Mouse (Mus musculus) CD4-positive helper T cell, adult 2 months (primary cell): ENCODE results near the gene Map4.
A peak's percentile ranks its signal among the peaks of the same experiment; 100 is the strongest.

Source experiments
- DNase-seq: peaks from one replicate; pipeline ENCODE4 v3.0.0-alpha.2; 2012; ENCODE audit warnings: low read depth, missing footprints, low spot score

Gene Map4

GRCm38 (mm10) chr9:109931257-109932171, at the start of gene Map4:
Map4 (plus strand) TSS chr9:109931460.
- peak; percentile 97 for DNase-seq

- no peak for DNase-seq
These were observed 45.0 kb upstream of the Map4 start for GRCm38 (mm10) chr9:109886259-109886658.

DNA sequence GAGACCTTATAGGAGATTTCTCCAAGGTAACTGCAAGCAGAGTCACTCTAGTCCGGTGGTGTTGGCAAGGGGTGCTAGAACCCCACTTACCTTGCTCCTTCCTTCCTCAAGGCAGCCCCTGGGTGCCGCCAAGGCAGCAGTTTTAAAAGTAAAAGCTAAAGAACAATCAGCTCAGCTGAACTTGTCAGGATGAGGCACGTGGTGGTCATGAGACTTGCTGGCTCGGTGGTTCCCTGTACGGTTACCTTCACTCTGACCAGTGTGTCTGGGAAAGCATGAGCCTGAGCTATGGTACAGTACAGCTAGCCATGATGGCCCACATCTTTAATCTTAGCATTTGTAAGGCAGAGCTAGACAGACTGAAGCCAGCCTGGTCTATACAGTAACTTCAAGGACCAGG, 43.9 kb upstream of the Map4 start:
- no peak for DNase-seq

DNA sequence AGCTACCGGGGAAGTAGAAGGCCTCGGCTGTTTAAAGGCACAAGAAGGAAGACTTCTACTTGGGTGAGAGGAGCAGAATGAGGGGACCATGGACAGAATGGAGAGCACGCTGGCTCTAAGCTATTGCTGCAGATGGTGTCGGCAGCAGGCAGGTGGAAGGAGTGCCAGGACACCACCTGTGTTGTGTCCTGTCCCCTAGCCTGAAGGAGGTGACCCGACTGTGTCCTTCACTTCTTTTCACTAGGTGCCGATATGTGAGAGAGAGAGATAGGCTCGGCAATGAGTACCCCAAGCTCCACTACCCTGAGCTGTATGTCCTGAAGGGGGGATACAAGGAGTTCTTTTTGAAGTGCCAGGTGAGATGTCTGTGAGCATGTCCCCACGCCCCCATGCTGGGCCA, 39.8 kb upstream of the Map4 start:
- no peak for DNase-seq

- DNase-seq: peak; percentile 78
These were observed 38.5 kb upstream of the Map4 start for GRCm38 (mm10) chr9:109892651-109893250.

DNA sequence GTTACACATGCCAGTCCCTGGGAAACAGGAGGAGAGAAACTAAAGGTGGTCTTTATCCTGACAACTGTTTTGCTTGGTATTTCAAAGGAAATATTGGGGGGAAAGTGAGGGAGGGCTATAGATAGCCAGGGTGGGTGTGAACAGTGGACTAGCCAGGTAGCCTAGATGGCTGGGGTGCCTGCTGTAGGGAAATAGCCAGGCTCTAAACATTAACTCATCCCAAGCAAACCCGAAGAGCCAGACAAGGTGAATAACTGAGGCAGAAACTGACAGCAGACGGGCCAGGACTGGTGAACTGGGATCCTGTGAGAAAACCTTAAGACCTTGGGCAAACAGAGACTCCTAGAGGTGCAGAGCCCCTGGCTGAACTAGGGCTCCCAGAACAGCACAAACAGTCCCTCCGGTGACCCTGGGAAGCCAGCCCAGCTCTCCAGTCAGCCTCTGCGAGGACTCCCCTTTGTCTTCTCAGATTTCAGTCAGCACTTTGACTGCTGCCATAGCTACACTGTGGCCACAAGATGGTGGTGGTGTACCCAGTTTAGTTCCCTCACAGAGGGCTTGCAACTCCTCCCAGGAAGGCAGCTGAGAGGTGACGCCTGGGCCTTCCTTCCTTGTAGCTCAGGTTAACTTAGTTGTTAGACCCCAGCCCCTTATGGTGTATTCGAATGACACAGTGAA, 36.7 kb upstream of the Map4 start:
- peak; percentile 65 for DNase-seq

GRCm38 (mm10) chr9:109895593-109895992, 35.7 kb upstream of the Map4 start:
- DNase-seq: no peak

DNA sequence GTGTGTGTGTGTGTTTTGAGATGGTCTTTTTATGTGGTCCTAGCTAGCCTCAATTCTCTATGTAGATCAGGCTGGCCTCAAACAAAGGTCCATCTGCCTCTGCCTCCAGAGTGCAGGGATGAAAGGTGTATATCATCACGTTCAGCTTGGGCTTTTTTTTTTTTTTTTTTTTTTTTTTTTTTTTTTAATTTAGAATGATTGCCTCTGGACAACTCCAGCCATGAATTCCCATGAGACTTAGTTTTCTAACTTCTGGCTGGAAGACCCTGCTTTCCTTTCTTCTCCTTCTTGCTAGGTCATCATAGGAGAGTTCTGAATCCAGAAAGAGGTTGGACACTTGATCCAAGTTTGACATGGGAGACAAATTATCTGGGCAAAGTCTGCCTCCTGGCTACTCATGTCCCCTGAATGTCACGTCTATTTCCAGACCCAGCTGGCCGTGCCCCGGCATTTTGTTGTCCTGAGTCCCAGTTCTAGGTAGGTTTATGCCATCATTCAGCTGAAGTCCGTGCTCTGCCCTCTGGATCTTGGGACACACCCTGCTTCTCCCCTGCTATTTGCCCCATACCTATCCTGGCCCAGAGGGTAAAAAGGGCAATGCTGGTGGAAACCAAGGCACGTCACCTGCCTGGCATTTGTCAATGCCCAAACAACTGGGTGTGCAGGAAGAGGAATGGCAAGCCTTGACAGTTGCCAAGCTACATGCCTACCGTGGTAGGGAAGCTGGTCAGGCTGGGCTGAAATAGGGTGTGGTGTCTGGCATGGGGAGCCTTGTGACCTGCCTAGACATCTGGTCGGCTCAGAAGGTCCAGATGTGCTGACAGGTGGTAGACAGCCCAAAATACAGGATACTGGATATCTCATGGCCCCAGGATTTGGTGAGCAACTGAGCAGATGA, 34.8 kb upstream of the Map4 start:
- DNase-seq: no peak

GRCm38 (mm10) chr9:109898027-109898426, 33.2 kb upstream of the Map4 start:
- no peak for DNase-seq

GRCm38 (mm10) chr9:109899361-109899760, 31.9 kb upstream of the Map4 start:
- no peak for DNase-seq

DNA sequence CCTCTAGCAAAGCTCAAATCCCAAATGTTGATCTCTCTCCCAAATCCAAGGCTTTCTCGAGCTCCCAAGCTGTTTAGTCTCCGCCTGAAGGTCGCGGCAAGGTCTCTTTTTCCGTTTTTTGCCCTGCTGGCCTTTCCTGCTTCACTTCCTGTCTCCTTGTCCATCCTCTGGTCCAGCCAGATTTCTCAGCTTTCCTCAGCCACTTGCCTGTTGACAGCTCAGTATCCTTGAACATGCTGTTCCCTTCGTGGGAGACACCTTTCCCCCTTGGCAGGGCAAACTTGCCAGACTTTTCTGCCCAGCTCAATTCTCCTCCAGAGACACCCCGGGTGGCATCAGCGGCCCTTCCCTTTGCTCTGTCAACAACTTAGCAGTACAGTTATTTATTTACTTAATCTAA, 31.5 kb upstream of the Map4 start:
- DNase-seq: no peak

- DNase-seq: no peak
These were observed 30.7 kb upstream of the Map4 start for GRCm38 (mm10) chr9:109900604-109901003.

GRCm38 (mm10) chr9:109902246-109902645, 29.0 kb upstream of the Map4 start:
- DNase-seq: no peak

GRCm38 (mm10) chr9:109902740-109903139, 28.5 kb upstream of the Map4 start:
- no peak for DNase-seq

DNA sequence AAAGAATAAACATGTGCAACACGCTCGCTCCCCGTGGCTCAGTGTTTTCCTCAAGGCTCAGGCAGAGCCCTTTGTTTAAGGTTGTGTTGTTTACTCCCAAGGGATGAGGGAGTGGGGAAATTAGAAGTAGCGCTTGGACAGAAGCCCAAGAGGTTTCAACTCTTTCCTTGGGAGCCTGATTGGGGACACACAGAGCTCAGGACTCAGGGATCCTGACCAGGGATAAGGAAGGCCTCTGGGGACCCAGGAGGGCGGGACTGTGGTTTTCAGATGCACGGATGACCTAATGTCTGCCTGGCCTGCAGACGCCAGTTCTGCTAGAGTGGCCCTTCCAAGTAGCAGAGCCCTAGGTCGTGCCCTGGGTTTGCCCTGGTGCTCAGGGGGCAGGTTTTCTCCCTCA, 24.0 kb upstream of the Map4 start:
- DNase-seq: no peak

- no peak for DNase-seq
These were observed 23.3 kb upstream of the Map4 start for GRCm38 (mm10) chr9:109907774-109908465.

- DNase-seq: no peak
These were observed 22.2 kb upstream of the Map4 start for GRCm38 (mm10) chr9:109909102-109909501.

DNA sequence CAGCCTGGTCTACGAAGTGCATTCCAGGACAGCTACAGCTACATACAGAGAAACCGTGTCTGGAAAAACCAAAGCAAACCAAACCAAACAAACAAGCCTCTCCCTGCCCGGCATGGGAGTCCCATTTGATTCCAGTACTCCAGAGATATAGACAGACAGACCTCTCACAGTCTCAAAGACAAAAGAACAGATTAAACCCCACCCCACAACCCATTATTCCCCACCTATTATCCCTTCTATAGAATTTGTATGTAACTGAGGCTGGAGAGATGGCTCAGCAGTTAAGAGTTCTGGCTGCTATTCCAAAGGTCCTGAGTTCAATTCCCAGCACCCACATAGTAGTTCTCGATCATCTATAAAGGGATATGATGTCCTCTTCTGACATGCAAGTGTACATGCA, 21.3 kb upstream of the Map4 start:
- DNase-seq: no peak

DNA sequence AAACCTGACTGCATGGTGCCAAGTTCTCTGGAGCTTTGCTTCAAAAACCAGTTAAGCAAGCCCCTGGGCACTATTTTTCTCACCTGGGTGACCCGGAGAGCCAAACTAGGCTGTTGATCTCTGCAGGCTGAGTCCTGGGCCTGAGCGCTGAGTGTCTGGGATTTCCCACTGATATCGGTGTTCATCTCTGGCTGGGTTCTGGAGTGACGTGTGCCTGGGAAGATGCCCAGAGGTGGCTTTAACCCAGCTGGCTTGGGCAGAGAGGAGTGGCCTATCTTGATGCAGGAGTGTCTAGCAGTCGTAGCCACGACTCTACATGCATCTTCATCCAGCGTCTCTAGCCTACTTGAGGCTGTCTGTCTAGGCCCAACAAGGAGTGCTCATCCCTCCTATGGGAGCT, 19.5 kb upstream of the Map4 start:
- no peak for DNase-seq

DNA sequence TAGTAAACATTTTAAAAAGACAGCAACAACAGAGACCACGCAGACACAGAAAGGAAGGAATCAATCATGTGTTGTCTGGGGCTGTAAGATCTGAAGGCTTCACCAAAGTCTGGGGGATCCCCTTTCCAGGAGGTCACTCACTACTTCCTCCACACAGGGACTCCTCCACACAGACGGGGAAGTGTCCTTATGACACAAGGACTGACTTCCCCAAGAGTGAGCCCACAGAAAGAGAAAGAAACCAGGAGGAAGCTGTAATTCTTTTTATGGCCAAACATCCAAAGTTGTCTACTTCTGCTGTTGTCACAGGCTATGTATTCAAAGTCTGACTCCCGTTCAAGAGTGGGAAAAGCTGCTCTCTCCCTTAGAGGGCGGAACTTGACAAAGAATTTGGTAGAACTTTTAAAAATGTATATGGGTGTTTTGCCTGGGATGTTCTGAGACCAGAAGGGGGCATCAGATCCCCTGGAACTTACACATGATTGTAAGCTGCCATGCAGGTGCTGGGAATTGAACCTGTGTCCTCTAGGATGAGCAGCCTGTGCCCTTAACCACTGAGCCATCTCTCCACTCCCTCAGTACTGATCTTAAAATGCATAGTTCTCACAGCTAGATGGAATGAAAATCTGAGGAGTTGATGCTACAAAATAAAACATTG, 16.9 kb upstream of the Map4 start:
- no peak for DNase-seq
